Mouse (Mus musculus): ENCODE measurements around the gene Hsf2bp.

DNA sequence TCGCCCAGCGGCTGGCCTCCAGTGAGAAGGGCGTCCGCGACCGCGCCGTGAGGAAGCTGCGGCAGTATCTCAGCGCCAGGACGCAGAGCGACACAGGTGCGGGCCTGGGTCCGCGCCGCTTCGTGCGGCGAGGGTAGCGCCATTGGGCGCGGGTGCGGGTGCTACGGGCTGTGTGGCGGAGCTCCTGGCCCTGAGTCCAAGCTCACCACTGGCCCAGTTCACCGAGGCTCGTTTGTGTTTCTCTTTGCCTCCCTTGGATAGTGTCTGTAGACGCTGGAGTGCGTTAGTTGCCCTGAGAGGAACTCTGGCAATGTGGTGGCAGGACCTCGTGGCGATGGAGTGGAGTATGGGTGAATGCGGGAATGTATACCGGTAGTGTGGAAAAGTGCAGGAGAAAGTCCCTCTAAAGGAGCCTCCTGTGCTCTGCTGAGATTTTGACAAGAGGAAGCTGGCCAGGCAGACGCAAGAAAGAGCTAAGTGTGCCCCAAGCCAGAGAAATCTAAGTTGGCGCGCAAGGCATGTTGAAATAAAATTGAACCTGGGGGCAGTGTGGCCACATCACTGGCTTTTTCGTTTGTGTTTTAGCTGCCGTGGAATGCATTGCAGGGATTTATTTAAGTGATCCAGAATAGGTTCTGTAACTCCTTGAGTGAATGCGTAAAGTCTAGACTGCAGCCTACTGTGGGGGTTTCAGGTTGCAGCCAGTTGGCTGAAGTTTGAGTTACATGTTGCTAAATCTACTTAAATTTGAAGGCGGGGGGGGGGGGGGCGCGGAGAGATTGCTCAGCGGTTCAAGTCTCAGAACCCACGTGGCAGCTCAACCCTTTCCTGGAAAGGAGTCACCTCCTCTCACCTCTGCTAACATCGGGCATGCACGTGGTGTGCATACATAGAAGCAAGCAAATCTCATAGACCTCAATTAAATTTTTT lies 625 bp upstream of the Hsf2bp start:
- no peak for TF ChIP-seq MAZ (IDR thresholded peaks at IDR 0.05; ENCODE audit: low read depth, low read length)
- no peak for TF ChIP-seq USF1 (IDR thresholded peaks at IDR 0.05; ENCODE audit: low read depth, low read length)
- no peak for TF ChIP-seq RCOR1 (IDR thresholded peaks at IDR 0.05; ENCODE audit: low read depth, low read length)
- no peak for TF ChIP-seq E2F4 (IDR thresholded peaks at IDR 0.05; ENCODE audit: borderline replicate concordance, low read depth, low read length)
- TF ChIP-seq CTCF (IDR thresholded peaks at IDR 0.05 in 2 of 3, conservative IDR thresholded peaks at IDR 0.05 in 1 of 3; ENCODE audit: control insufficient read depth in 1 of 3, insufficient read depth in 1 of 3, low read depth in 2 of 3, low read length in 3 of 3, poor library complexity in 1 of 3, severe bottlenecking in 1 of 3): no peak
- no peak for TF ChIP-seq USF2 (IDR thresholded peaks at IDR 0.05; ENCODE audit: borderline replicate concordance in 1 of 2, insufficient read depth in 1 of 2, low read depth in 1 of 2, low read length in 2 of 2)
- TF ChIP-seq JUND (IDR thresholded peaks at IDR 0.05; ENCODE audit: low read depth, low read length): no peak

All from MEL (cell line).